In genomic region chr8:125518301-125518700, GRCm38 (mm10) we compare ENCODE assay signal across 8 mouse cellular contexts. TPM values are rescaled to one million over a fixed set of nuclear protein-coding genes. Genes with fewer than 3 reads are reported as not detected.
DNase-seq lines count a peak whose midpoint lies in the region; ATAC-seq and TF ChIP-seq lines count a peak whose summit lies in the region.

No protein-coding gene starts in this region.

- H3K4me3 ChIP-seq in stomach, embryonic 14.5 days (ENCODE audit: low read depth, low read length) = no peak overlapping the region
- H3K4me3 ChIP-seq in stomach, postnatal 0 days (ENCODE audit: low read depth, low read length) = no peak overlapping the region
- no peak overlapping the region for H3K4me3 ChIP-seq in heart, embryonic 13.5 days
- H3K4me3 ChIP-seq in limb, embryonic 12.5 days (replicated peaks) = no peak overlapping the region
- H3K4me3 ChIP-seq in thymus, adult 2 months (ENCODE audit: control insufficient read depth, insufficient read depth, low read length) = no peak overlapping the region

- no peak for TF ChIP-seq CTCF in stomach, postnatal 0 days (IDR thresholded peaks at IDR 0.05; ENCODE audit: low read depth)
- no peak for TF ChIP-seq CTCF in thymus, adult 2 months (IDR thresholded peaks at IDR 0.05; ENCODE audit: borderline replicate concordance, control insufficient read depth, extremely low read depth, insufficient read depth, low read length, poor library complexity)

- peaks cover 15% of the 10 kb centered on the region; the same call in 1 of the 2 replicates for H3K4me1 ChIP-seq in stomach, embryonic 14.5 days (ENCODE audit: control insufficient read depth, insufficient read depth, low read length)
- peaks cover 4% of the 10 kb centered on the region; the same call in 1 of the 2 replicates for H3K4me1 ChIP-seq in stomach, postnatal 0 days (replicated peaks; ENCODE audit: control insufficient read depth, insufficient read depth)
- H3K4me1 ChIP-seq in heart, embryonic 13.5 days = peaks cover 95% of the 10 kb centered on the region
- peaks cover 56% of the 10 kb centered on the region for H3K4me1 ChIP-seq in limb, embryonic 12.5 days (replicated peaks)
- peaks cover 32% of the 10 kb centered on the region for H3K4me1 ChIP-seq in thymus, adult 2 months (replicated peaks; ENCODE audit: control insufficient read depth, insufficient read depth, low read length)

- no peaks in the 10 kb centered on the region for H3K27me3 ChIP-seq in stomach, embryonic 14.5 days (ENCODE audit: control insufficient read depth, insufficient read depth, low read length)
- no peaks in the 10 kb centered on the region for H3K27me3 ChIP-seq in stomach, postnatal 0 days (ENCODE audit: control insufficient read depth, insufficient read depth, low read length)
- no peaks in the 10 kb centered on the region for H3K27me3 ChIP-seq in heart, embryonic 13.5 days (replicated peaks)
- H3K27me3 ChIP-seq in limb, embryonic 12.5 days = 0 out of 2 replicates have a peak, but pooled peaks cover 3% of the 10 kb centered on the region
- no peaks in the 10 kb centered on the region for H3K27me3 ChIP-seq in thymus, adult 2 months (ENCODE audit: control insufficient read depth, insufficient read depth, low read length)

- no peaks in the 10 kb centered on the region for H3K36me3 ChIP-seq in stomach, embryonic 14.5 days (ENCODE audit: control insufficient read depth, insufficient read depth, low read length)
- H3K36me3 ChIP-seq in stomach, postnatal 0 days (ENCODE audit: control insufficient read depth, insufficient read depth, low read length) = no peaks in the 10 kb centered on the region
- peaks cover 6% of the 10 kb centered on the region; the same call in 1 of the 2 replicates for H3K36me3 ChIP-seq in heart, embryonic 13.5 days
- no peaks in the 10 kb centered on the region for H3K36me3 ChIP-seq in limb, embryonic 12.5 days
- H3K36me3 ChIP-seq in thymus, adult 2 months (ENCODE audit: control insufficient read depth, insufficient read depth, low read length) = no peaks in the 10 kb centered on the region

- TF ChIP-seq POLR2A in thymus, adult 2 months (IDR thresholded peaks at IDR 0.05; ENCODE audit: control insufficient read depth, extremely low read depth, insufficient read depth, low read length, poor library complexity) = no peak

- TF ChIP-seq EP300 in stomach, postnatal 0 days (optimal IDR thresholded peaks at IDR 0.05) = no peak

- peak overlapping the region; percentile 39; the same call in 1 of the 2 replicates for H3K27ac ChIP-seq in stomach, embryonic 14.5 days (ENCODE audit: low read length)
- no peak overlapping the region; the same call in 1 of the 2 replicates for H3K27ac ChIP-seq in stomach, postnatal 0 days (replicated peaks)
- peak overlapping the region; percentile 65 for H3K27ac ChIP-seq in heart, embryonic 13.5 days (replicated peaks)
- peak overlapping the region; percentile 54; the same call in 1 of the 2 replicates for H3K27ac ChIP-seq in limb, embryonic 12.5 days
- H3K27ac ChIP-seq in thymus, adult 2 months (ENCODE audit: control insufficient read depth, insufficient read depth, low read length) = no peak overlapping the region

- no peak overlapping the region for H3K4me2 ChIP-seq in stomach, embryonic 14.5 days (replicated peaks; ENCODE audit: low read depth, low read length)
- no peak overlapping the region for H3K4me2 ChIP-seq in stomach, postnatal 0 days (replicated peaks; ENCODE audit: low read depth)
- no peak overlapping the region for H3K4me2 ChIP-seq in heart, embryonic 13.5 days
- H3K4me2 ChIP-seq in limb, embryonic 12.5 days = no peak overlapping the region

- no peak for DNase-seq in stomach, postnatal 0 days (ENCODE audit: low spot score)
- DNase-seq in thymus, adult 2 months = peak; percentile 13
- no peak for DNase-seq in right cerebral cortex, adult 2 months (ENCODE audit: low spot score in 2 of 2)
- DNase-seq in cerebellum, adult 18-20 months = no peak
- DNase-seq in urinary bladder, postnatal 25 days (ENCODE audit: low spot score) = no peak

- 73% methylated on average over 6 of the region's 6 CpGs for WGBS in stomach, embryonic 14.5 days
- WGBS in stomach, postnatal 0 days = 62% methylated on average over 6 of the region's 6 CpGs
- WGBS in heart, embryonic 13.5 days = 50% methylated on average over 6 of the region's 6 CpGs
- 73% methylated on average over 6 of the region's 6 CpGs for WGBS in limb, embryonic 12.5 days
- 34% methylated on average over 6 of the region's 6 CpGs for WGBS in thymus, adult 2 months

- ATAC-seq in stomach, embryonic 14.5 days (ENCODE audit: insufficient number of reproducible peaks, insufficient read depth, low FRiP score, low read depth) = no peak
- no peak; the same call in 1 of the 2 replicates for ATAC-seq in stomach, postnatal 0 days (ENCODE audit: low FRiP score, low TSS enrichment)
- 0 out of 2 replicates have a peak, but pooled peaks have one; percentile 10 for ATAC-seq in heart, embryonic 13.5 days (ENCODE audit: extremely low read depth, insufficient number of reproducible peaks, low FRiP score, low TSS enrichment)
- no peak for ATAC-seq in limb, embryonic 12.5 days (ENCODE audit: insufficient number of reproducible peaks, insufficient read depth, low FRiP score, low TSS enrichment, low read depth)

- H3K9me3 ChIP-seq in stomach, embryonic 14.5 days (ENCODE audit: control insufficient read depth, low read depth, low read length) = no peaks in the 10 kb centered on the region
- no peaks in the 10 kb centered on the region for H3K9me3 ChIP-seq in stomach, postnatal 0 days (ENCODE audit: control insufficient read depth, low read length)
- no peaks in the 10 kb centered on the region for H3K9me3 ChIP-seq in heart, embryonic 13.5 days
- H3K9me3 ChIP-seq in limb, embryonic 12.5 days = no peaks in the 10 kb centered on the region

- no peak overlapping the region for H3K9ac ChIP-seq in stomach, embryonic 14.5 days (replicated peaks; ENCODE audit: low read depth, low read length)
- H3K9ac ChIP-seq in stomach, postnatal 0 days (ENCODE audit: low read length) = no peak overlapping the region
- H3K9ac ChIP-seq in heart, embryonic 13.5 days = no peak overlapping the region
- no peak overlapping the region for H3K9ac ChIP-seq in limb, embryonic 12.5 days (replicated peaks)

RNA-seq across cellular contexts. Expression of gene Sipa1l2, which starts 51.3 kb away (rescaled TPM):
- polyA plus RNA-seq in stomach, embryonic 14.5 days (2014; fragmentation: Nextera tagmentation; extraction: Ambion mirVana) = 6.6 and 7.0 TPM in 2 replicates
- polyA plus RNA-seq in stomach, postnatal 0 days (2015; fragmentation: Nextera tagmentation; extraction: Ambion mirVana) = 3.1 and 3.6 TPM in 2 replicates
- polyA plus RNA-seq in heart, embryonic 13.5 days (2015; fragmentation: Nextera tagmentation; extraction: Ambion mirVana) = 19.7 and 20.2 TPM in 2 replicates
- polyA plus RNA-seq in limb, embryonic 12.5 days (2016; fragmentation: Nextera tagmentation; extraction: Ambion mirVana) = 18.6 and 20.2 TPM in 2 replicates
- polyA plus RNA-seq in thymus, adult 2 months (2012; rRNA removed) = 10.9 and 11.7 TPM in 2 replicates

Comparison
In these comparisons a context has a peak if more than half of its experiments do, and no peak if none do; other contexts are left out.
1. H3K27ac ChIP-seq: peak in stomach, embryonic 14.5 days (single experiment), heart, embryonic 13.5 days (single experiment) and limb, embryonic 12.5 days (single experiment); none in stomach, postnatal 0 days (single experiment) and thymus, adult 2 months (single experiment).